Mouse (Mus musculus): ENCODE data around the gene Copa. TPM values are rescaled to one million over a fixed set of nuclear protein-coding genes. Genes with fewer than 3 reads are reported as not detected.

Gene Copa
- polyA plus RNA-seq, 1 experiment, result 53.9 TPM

DNA sequence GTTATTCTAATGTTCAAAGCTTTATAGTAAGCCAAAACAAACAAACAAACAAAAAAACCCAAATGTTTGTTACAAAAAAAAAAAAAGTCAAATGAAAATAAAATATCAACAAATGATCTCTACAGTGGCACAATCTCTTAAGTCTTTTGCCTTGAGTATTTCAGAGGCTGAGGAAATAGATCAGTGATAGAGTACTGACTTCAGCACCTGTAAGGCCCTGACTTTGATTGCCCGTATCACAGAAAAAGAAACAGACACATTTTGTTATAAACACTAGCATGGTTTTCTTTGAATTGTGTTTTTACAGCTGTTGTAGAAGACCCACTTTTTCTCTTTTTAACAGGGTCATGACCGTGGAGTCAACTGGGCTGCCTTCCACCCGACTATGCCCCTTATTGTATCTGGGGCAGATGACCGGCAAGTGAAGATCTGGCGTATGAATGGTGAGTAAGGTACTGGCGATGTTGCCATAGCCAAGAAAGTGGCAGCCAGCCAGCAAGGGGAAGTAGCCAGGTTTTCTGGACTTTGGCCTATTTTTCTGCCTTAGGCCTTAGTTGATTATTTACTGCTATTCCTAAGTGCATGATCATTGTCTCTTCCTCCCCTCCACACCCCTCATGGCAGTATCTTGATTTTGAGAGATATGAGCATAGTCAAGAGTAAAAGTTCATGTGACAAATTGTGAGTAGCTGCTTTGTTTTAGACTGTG lies 17.1 kb downstream of the Copa start:
- Histone ChIP-seq H3K4me3 (ENCODE audit: control insufficient read depth, insufficient read depth, low read length) (no peak overlapping the region), H3K4me1 (replicated peaks; ENCODE audit: control insufficient read depth, insufficient read depth, low read length) (no peaks in the 10 kb centered on the region), H3K27me3 (ENCODE audit: control insufficient read depth, insufficient read depth, low read length) (no peaks in the 10 kb centered on the region), H3K36me3 (ENCODE audit: control insufficient read depth, insufficient read depth, low read length) (peaks cover 76% of the 10 kb centered on the region), H3K27ac (ENCODE audit: control insufficient read depth, insufficient read depth, low read length) (no peak overlapping the region)
- no peak for DNase-seq
- TF ChIP-seq CTCF (IDR thresholded peaks at IDR 0.05; ENCODE audit: borderline replicate concordance, control insufficient read depth, extremely low read depth, insufficient read depth, low read length, poor library complexity) (no peak), POLR2A (IDR thresholded peaks at IDR 0.05; ENCODE audit: control insufficient read depth, extremely low read depth, insufficient read depth, low read length, poor library complexity) (no peak)
- 97% methylated on average over 6 of the region's 6 CpGs for WGBS

DNA sequence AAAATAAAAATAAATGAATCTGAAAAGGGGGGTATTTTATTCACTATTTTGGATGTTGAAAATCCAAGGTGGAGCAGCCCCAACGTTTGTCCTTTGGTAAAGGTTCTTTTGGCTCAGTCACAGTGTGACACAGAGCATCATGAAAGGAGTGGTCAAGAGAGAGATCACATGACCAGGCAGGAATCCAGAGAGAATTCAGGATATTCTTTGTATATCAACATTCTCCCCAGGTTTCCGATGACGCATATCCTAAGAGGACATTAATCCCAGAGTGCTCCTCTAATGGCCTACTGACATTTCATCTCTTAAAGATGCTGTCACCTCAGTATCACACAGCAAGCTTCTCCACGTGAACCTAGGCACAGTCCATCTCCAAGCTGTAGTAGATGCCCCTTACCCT lies 21.3 kb downstream of the Copa start:
- 89% methylated on average over 4 of the region's 4 CpGs for WGBS
- H3K4me3 ChIP-seq (ENCODE audit: control insufficient read depth, insufficient read depth, low read length), result no peak overlapping the region
- H3K4me1 ChIP-seq (replicated peaks; ENCODE audit: control insufficient read depth, insufficient read depth, low read length), result no peaks in the 10 kb centered on the region

DNA sequence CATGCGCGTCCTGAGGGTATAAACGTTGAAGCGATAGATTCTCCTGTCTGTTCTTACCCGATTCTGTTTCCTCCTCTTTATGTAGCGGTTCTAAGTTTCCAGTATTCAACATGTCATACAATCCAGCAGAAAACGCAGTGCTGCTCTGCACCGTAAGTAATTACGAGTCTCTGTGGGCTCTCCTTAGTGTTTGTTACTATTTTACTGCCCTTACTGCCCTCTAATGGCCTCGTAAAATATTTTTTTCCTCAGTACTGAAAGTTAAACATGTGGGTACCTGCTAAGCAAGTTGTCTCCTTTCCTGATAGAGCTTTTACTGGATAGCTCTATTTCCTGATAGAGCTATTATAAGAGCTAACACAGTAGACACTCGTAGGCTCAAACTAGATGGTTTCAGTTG lies 22.8 kb downstream of the Copa start:
- TF ChIP-seq CTCF (IDR thresholded peaks at IDR 0.05; ENCODE audit: borderline replicate concordance, control insufficient read depth, extremely low read depth, insufficient read depth, low read length, poor library complexity) (no peak), POLR2A (IDR thresholded peaks at IDR 0.05; ENCODE audit: control insufficient read depth, extremely low read depth, insufficient read depth, low read length, poor library complexity) (no peak)
- H3K36me3 ChIP-seq (ENCODE audit: control insufficient read depth, insufficient read depth, low read length), result peaks cover 94% of the 10 kb centered on the region
- H3K4me1 ChIP-seq (replicated peaks; ENCODE audit: control insufficient read depth, insufficient read depth, low read length), result no peaks in the 10 kb centered on the region
- H3K27ac ChIP-seq (ENCODE audit: control insufficient read depth, insufficient read depth, low read length), result no peak overlapping the region
- 90% methylated on average over 11 of the region's 11 CpGs for WGBS
- H3K27me3 ChIP-seq (ENCODE audit: control insufficient read depth, insufficient read depth, low read length), result no peaks in the 10 kb centered on the region
- no peak for DNase-seq
- no peak overlapping the region for H3K4me3 ChIP-seq (ENCODE audit: control insufficient read depth, insufficient read depth, low read length)

More for the DNA sequence above, 21.3 kb downstream of the Copa start:
- Histone ChIP-seq H3K27ac (ENCODE audit: control insufficient read depth, insufficient read depth, low read length) (no peak overlapping the region), H3K36me3 (ENCODE audit: control insufficient read depth, insufficient read depth, low read length) (peaks cover 89% of the 10 kb centered on the region), H3K27me3 (ENCODE audit: control insufficient read depth, insufficient read depth, low read length) (no peaks in the 10 kb centered on the region)
- DNase-seq, result no peak
- no peak for TF ChIP-seq POLR2A (IDR thresholded peaks at IDR 0.05; ENCODE audit: control insufficient read depth, extremely low read depth, insufficient read depth, low read length, poor library complexity)
- TF ChIP-seq CTCF (IDR thresholded peaks at IDR 0.05; ENCODE audit: borderline replicate concordance, control insufficient read depth, extremely low read depth, insufficient read depth, low read length, poor library complexity), result no peak

DNA sequence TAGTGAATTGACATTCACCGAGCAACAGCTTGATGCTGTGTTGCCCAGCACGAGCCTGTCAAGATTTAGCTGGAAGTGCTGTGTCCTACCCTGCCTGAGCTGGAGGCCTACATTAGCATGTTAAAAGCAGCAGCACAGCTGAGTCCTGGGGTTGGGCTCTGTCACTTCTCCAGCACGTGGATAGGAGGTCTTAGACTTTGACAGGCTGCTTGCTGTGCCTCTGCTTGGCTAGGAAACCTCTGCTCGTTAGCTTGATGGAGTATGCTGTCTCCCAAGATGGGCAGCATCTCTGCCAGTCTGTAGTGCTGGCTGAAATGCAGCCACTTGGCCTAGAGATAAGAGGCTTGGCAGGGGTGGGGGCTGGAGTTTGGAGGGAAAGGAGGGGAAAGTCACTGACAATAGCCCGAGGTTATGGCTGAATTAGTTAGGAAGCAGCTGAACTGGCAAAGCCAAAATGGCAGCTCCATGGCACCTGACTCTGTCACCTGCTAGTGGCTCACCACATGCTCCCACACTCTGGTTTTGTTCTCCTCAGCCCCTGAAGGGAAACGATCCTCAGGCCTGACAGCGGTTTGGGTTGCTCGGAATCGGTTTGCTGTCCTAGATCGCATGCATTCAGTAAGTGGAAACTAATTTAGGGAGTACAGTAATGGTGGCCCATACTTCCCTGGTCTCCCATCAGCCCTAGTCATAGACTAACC lies 25.6 kb downstream of the Copa start:
- no peak for DNase-seq
- 97% methylated on average over 10 of the region's 10 CpGs for WGBS
- no peak overlapping the region for H3K27ac ChIP-seq (ENCODE audit: control insufficient read depth, insufficient read depth, low read length)
- H3K27me3 ChIP-seq (ENCODE audit: control insufficient read depth, insufficient read depth, low read length), result no peaks in the 10 kb centered on the region
- TF ChIP-seq POLR2A (IDR thresholded peaks at IDR 0.05; ENCODE audit: control insufficient read depth, extremely low read depth, insufficient read depth, low read length, poor library complexity), result no peak
- TF ChIP-seq CTCF (IDR thresholded peaks at IDR 0.05; ENCODE audit: borderline replicate concordance, control insufficient read depth, extremely low read depth, insufficient read depth, low read length, poor library complexity), result no peak
- H3K4me1 ChIP-seq (replicated peaks; ENCODE audit: control insufficient read depth, insufficient read depth, low read length), result no peaks in the 10 kb centered on the region
- H3K36me3 ChIP-seq (ENCODE audit: control insufficient read depth, insufficient read depth, low read length), result peaks cover 97% of the 10 kb centered on the region
- no peak overlapping the region for H3K4me3 ChIP-seq (ENCODE audit: control insufficient read depth, insufficient read depth, low read length)

DNA sequence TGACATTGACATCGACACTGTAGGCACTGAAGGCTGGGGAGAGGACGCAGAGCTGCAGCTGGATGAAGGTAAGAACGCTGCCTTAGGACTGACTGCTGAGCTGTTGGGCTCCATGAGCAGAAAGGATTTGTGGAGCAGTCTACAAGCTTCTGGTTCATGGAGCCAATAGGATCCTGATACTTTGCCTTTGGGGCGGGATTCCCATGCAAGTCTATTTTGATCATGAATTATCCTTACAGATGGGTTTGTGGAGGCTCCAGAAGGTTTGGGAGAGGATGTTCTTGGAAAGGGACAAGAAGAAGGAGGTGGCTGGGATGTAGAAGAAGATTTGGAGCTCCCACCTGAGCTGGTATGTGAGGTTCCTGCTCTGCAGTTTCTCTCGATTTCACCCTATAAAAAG lies 34.6 kb downstream of the Copa start:
- H3K27me3 ChIP-seq (ENCODE audit: control insufficient read depth, insufficient read depth, low read length), result no peaks in the 10 kb centered on the region
- WGBS, result 96% methylated on average over 5 of the region's 5 CpGs
- H3K4me3 ChIP-seq (ENCODE audit: control insufficient read depth, insufficient read depth, low read length), result no peak overlapping the region
- TF ChIP-seq POLR2A (IDR thresholded peaks at IDR 0.05; ENCODE audit: control insufficient read depth, extremely low read depth, insufficient read depth, low read length, poor library complexity), result no peak
- TF ChIP-seq CTCF (IDR thresholded peaks at IDR 0.05; ENCODE audit: borderline replicate concordance, control insufficient read depth, extremely low read depth, insufficient read depth, low read length, poor library complexity), result no peak
- DNase-seq, result no peak
- no peak overlapping the region for H3K27ac ChIP-seq (ENCODE audit: control insufficient read depth, insufficient read depth, low read length)
- H3K36me3 ChIP-seq (ENCODE audit: control insufficient read depth, insufficient read depth, low read length), result peaks cover 100% of the 10 kb centered on the region
- H3K4me1 ChIP-seq (replicated peaks; ENCODE audit: control insufficient read depth, insufficient read depth, low read length), result no peaks in the 10 kb centered on the region

DNA sequence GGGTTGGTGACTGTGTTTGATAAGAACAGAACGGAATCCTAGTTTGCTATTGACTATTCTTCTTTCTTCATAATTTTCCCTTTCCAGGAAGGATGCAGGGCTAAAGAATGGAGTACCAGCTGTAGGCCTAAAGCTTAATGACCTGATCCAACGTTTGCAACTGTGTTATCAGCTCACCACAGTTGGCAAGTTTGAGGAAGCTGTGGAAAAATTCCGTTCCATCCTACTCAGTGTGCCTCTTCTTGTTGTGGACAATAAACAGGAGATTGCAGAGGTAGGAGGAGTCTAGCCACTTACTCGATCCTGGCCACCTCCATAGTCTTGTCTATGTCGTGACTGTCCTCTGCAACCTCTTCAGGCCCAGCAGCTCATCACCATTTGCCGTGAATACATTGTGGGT lies 36.8 kb downstream of the Copa start:
- DNase-seq, result no peak
- 83% methylated on average over 6 of the region's 6 CpGs for WGBS

More for the DNA sequence above, 36.8 kb downstream of the Copa start:
- Histone ChIP-seq H3K27ac (ENCODE audit: control insufficient read depth, insufficient read depth, low read length) (no peak overlapping the region), H3K4me1 (replicated peaks; ENCODE audit: control insufficient read depth, insufficient read depth, low read length) (no peaks in the 10 kb centered on the region), H3K36me3 (ENCODE audit: control insufficient read depth, insufficient read depth, low read length) (peaks cover 81% of the 10 kb centered on the region), H3K4me3 (ENCODE audit: control insufficient read depth, insufficient read depth, low read length) (no peak overlapping the region), H3K27me3 (ENCODE audit: control insufficient read depth, insufficient read depth, low read length) (no peaks in the 10 kb centered on the region)
- TF ChIP-seq POLR2A (IDR thresholded peaks at IDR 0.05; ENCODE audit: control insufficient read depth, extremely low read depth, insufficient read depth, low read length, poor library complexity), result no peak
- TF ChIP-seq CTCF (IDR thresholded peaks at IDR 0.05; ENCODE audit: borderline replicate concordance, control insufficient read depth, extremely low read depth, insufficient read depth, low read length, poor library complexity), result no peak
